Comparison of ENCODE assay signal across 9 mouse cellular contexts in genomic region chr4:28808800-28809199, GRCm38 (mm10). TPM values are rescaled to one million over a fixed set of nuclear protein-coding genes. Genes with fewer than 3 reads are reported as not detected.
DNase-seq lines count a peak whose midpoint lies in the region; ATAC-seq and TF ChIP-seq lines count a peak whose summit lies in the region.
"Had no signal": no experiment of that assay in that cellular context is flagged by ENCODE, and none has a peak within 500 bp of the region (broad histone marks: within the 10 kb centered on the region; RNA-seq: fewer than 3 reads in every experiment).

No protein-coding gene starts in this region.

- no peak overlapping the region for H3K4me3 ChIP-seq in left cerebral cortex, adult 2 months
- H3K4me3 ChIP-seq in heart, embryonic 12.5 days = no peak overlapping the region
- H3K4me3 ChIP-seq: midbrain, embryonic 12.5 days had no signal

- no peak overlapping the region for H3K4me2 ChIP-seq in heart, embryonic 12.5 days
- H3K4me2 ChIP-seq: midbrain, embryonic 12.5 days had no signal

- TF ChIP-seq CTCF in left cerebral cortex, adult 2 months (IDR thresholded peaks at IDR 0.05) = peak; percentile 62

- H3K36me3 ChIP-seq in heart, embryonic 12.5 days = no peaks in the 10 kb centered on the region
- H3K36me3 ChIP-seq: midbrain, embryonic 12.5 days had no signal

- no peaks in the 10 kb centered on the region for H3K4me1 ChIP-seq in heart, embryonic 12.5 days (replicated peaks)
- H3K4me1 ChIP-seq: midbrain, embryonic 12.5 days had no signal

- H3K9me3 ChIP-seq in heart, embryonic 12.5 days (replicated peaks) = no peaks in the 10 kb centered on the region
- H3K9me3 ChIP-seq: midbrain, embryonic 12.5 days had no signal

- intact Hi-C loops in left cerebral cortex, adult 2 months (cut with DNase I) = loop anchor here (2.0 kb wide), 1 partner anchor 844 kb away; no protein-coding TSS in a partner anchor

- no peaks in the 10 kb centered on the region for H3K27me3 ChIP-seq in heart, embryonic 12.5 days (replicated peaks)

- no peak overlapping the region for H3K9ac ChIP-seq in heart, embryonic 12.5 days
- H3K9ac ChIP-seq: midbrain, embryonic 12.5 days had no signal

- H3K27ac ChIP-seq in left cerebral cortex, adult 2 months = no peak overlapping the region
- H3K27ac ChIP-seq in heart, embryonic 12.5 days (ENCODE audit: poor library complexity, severe bottlenecking) = no peak overlapping the region
- H3K27ac ChIP-seq: midbrain, embryonic 12.5 days had no signal

- peak; percentile 38 for DNase-seq in adrenal gland, postnatal 10 days
- no peak for DNase-seq in adrenal gland, postnatal 25 days
- DNase-seq in layer of hippocampus, adult 11-12 months (ENCODE audit: low spot score) = peak; percentile 45
- DNase-seq in layer of hippocampus, postnatal 36 days = no peak
- DNase-seq in NIH3T3 (ENCODE audit: low read depth) = peak; percentile 58
- DNase-seq in left cerebral cortex, adult 2 months (ENCODE audit: extremely low spot score in 1 of 2, low spot score in 2 of 2) = peak in 1 of 2 experiments; percentile 39

- no peak for ATAC-seq in erythroblast, adult 5-6 weeks (replicated peaks; ENCODE audit: low FRiP score, poor library complexity, severe bottlenecking)
- ATAC-seq in heart, embryonic 12.5 days (ENCODE audit: insufficient number of reproducible peaks, low FRiP score) = no peak

RNA-seq across cellular contexts. Expression of gene Epha7, which starts 4.1 kb away (rescaled TPM):
- total RNA-seq in adrenal gland, postnatal 10 days (2021) = 1 to 10 TPM; 2.5 to 3.8 TPM
- total RNA-seq in adrenal gland, postnatal 25 days (2021) = 2.0 and 3.4 TPM in 2 replicates
- 100 to 1,000 TPM; 206 to 208 TPM for total RNA-seq in layer of hippocampus, postnatal 36 days (2021)
- total RNA-seq in left cerebral cortex, adult 2 months (2021) = 10 to 100 TPM; 80.1 to 84.8 TPM
- 1.0 and 3.3 TPM in 2 replicates for total RNA-seq in erythroblast, adult 5-6 weeks (2015; ENCODE audit: low replicate concordance)
- 3.1 TPM in 1 of 2 replicates, not detected in the other for total RNA-seq in erythroblast, adult 5-6 weeks (2017; ENCODE audit: low replicate concordance)
- polyA plus RNA-seq in heart, embryonic 12.5 days (2016; fragmentation: Nextera tagmentation; extraction: Ambion mirVana) = 57.8 and 59.0 TPM in 2 replicates

Comparison
In these comparisons a context has a peak if more than half of its experiments do, and no peak if none do; other contexts are left out.
1. DNase-seq: peak in adrenal gland, postnatal 10 days (single experiment), layer of hippocampus, adult 11-12 months (single experiment) and NIH3T3 (single experiment); none in adrenal gland, postnatal 25 days (single experiment) and layer of hippocampus, postnatal 36 days (0 of 2).
2. RNA of gene Epha7, which starts 4.1 kb away (total RNA-seq): 206 to 208 TPM in layer of hippocampus, postnatal 36 days and 80.1 to 84.8 TPM in left cerebral cortex, adult 2 months; 2.5 to 3.8 TPM in adrenal gland, postnatal 10 days, 2.0 to 3.4 TPM in adrenal gland, postnatal 25 days and 1.0 to 3.3 TPM in erythroblast, adult 5-6 weeks; every median in the first group is over 10 times any median in the second.